Comparison of ENCODE assay signal across 8 mouse cellular contexts in genomic region chr16:27388761-27389451, GRCm38 (mm10). TPM values are rescaled to one million over a fixed set of nuclear protein-coding genes. Genes with fewer than 3 reads are reported as not detected.
DNase-seq lines count a peak whose midpoint lies in the region; ATAC-seq lines count a peak whose summit lies in the region.

Gene Ccdc50, plus strand, starts transcription at chr16:27388869.

- peaks cover 25% of the 10 kb centered on the region for H3K4me1 ChIP-seq in hindbrain, embryonic 12.5 days

- peak within 1 kb of the TSS; percentile 97 for H3K27ac ChIP-seq in hindbrain, embryonic 12.5 days

- no peaks in the 10 kb centered on the region for H3K27me3 ChIP-seq in hindbrain, embryonic 12.5 days

- peak; percentile 88 for DNase-seq in NIH3T3 (ENCODE audit: low read depth)
- peak; percentile 88 to 92 for DNase-seq in cerebellum, postnatal 10 days
- peak; percentile 52 to 56 for DNase-seq in frontal cortex, postnatal 14 days (ENCODE audit: low spot score in 2 of 2)
- DNase-seq in layer of hippocampus, postnatal 36 days, result peak; percentile 78 to 81
- peak; percentile 83 for DNase-seq in lung, postnatal 36 days
- DNase-seq in retina, postnatal 1 day, result peak; percentile 91
- DNase-seq in urinary bladder, adult 18-20 months (ENCODE audit: low spot score in 2 of 2), result peak; percentile 77 to 81

- no peaks in the 10 kb centered on the region for H3K36me3 ChIP-seq in hindbrain, embryonic 12.5 days

- WGBS in hindbrain, embryonic 12.5 days, result under 1% methylated on average over 58 of the region's 69 CpGs

- peak within 1 kb of the TSS; percentile 98 for H3K9ac ChIP-seq in hindbrain, embryonic 12.5 days

- ATAC-seq in hindbrain, embryonic 12.5 days (ENCODE audit: low FRiP score), result peak; percentile 97

- H3K9me3 ChIP-seq in hindbrain, embryonic 12.5 days (replicated peaks), result no peaks in the 10 kb centered on the region

- peak within 1 kb of the TSS; percentile 71 for H3K4me2 ChIP-seq in hindbrain, embryonic 12.5 days (replicated peaks)

- peak within 1 kb of the TSS; percentile 93 for H3K4me3 ChIP-seq in hindbrain, embryonic 12.5 days

RNA-seq across cellular contexts. Expression of gene Ccdc50, which starts in this region (rescaled TPM):
- 66.4 and 71.6 TPM in 2 replicates for polyA plus RNA-seq in hindbrain, embryonic 12.5 days (2016; fragmentation: Nextera tagmentation; extraction: Ambion mirVana)
- total RNA-seq in layer of hippocampus, postnatal 36 days (2021), result 10 to 100 TPM; 47.2 to 53.5 TPM

Comparison
In these comparisons a context has a peak if more than half of its experiments do, and no peak if none do; other contexts are left out.
1. Peak in every context shown above with its lines: DNase-seq, ATAC-seq, H3K4me3 ChIP-seq and H3K27ac ChIP-seq.